Comparison of ENCODE assay signal across 9 mouse cellular contexts in genomic region chr1:135280646-135281045, GRCm38 (mm10). TPM values are rescaled to one million over a fixed set of nuclear protein-coding genes. Genes with fewer than 3 reads are reported as not detected.
DNase-seq lines count a peak whose midpoint lies in the region; ATAC-seq and TF ChIP-seq lines count a peak whose summit lies in the region.
"Had no signal": no experiment of that assay in that cellular context is flagged by ENCODE, and none has a peak within 500 bp of the region (broad histone marks: within the 10 kb centered on the region; RNA-seq: fewer than 3 reads in every experiment).

No protein-coding gene starts in this region.

- peaks cover 33% of the 10 kb centered on the region for H3K36me3 ChIP-seq in heart, postnatal 0 days (replicated peaks; ENCODE audit: control insufficient read depth, insufficient read depth, low read length)

- DNase-seq in retina, postnatal 1 day, result peak; percentile 56
- DNase-seq in retina, embryonic 14.5 days (ENCODE audit: low spot score), result no peak
- DNase-seq in cerebellum, postnatal 10 days, result peak; percentile 68 to 80
- DNase-seq in heart, postnatal 0 days (ENCODE audit: low spot score), result peak; percentile 85
- DNase-seq in left cerebral cortex, adult 11 months (ENCODE audit: low spot score), result peak; percentile 26
- DNase-seq in right cerebral cortex, adult 2 months (ENCODE audit: low spot score in 2 of 2), result peak; percentile 44 to 50
- DNase-seq in thymus, adult 18-20 months, result no peak

- peak; percentile 85 for ATAC-seq in heart, postnatal 0 days (ENCODE audit: insufficient read depth, low read depth)

- no peaks in the 10 kb centered on the region for H3K27me3 ChIP-seq in heart, postnatal 0 days (ENCODE audit: control insufficient read depth, insufficient read depth, low read length)
- H3K27me3 ChIP-seq: limb, embryonic 15.5 days; stomach, embryonic 15.5 days had no signal

- no peaks in the 10 kb centered on the region for H3K9me3 ChIP-seq in heart, postnatal 0 days (replicated peaks; ENCODE audit: control insufficient read depth, low read length)
- H3K9me3 ChIP-seq: limb, embryonic 15.5 days; stomach, embryonic 15.5 days had no signal

- H3K4me2 ChIP-seq in heart, postnatal 0 days (ENCODE audit: low read depth, low read length), result no peak overlapping the region
- H3K4me2 ChIP-seq: limb, embryonic 15.5 days had no signal

- H3K9ac ChIP-seq in heart, postnatal 0 days (replicated peaks; ENCODE audit: low read depth, low read length), result no peak overlapping the region
- H3K9ac ChIP-seq: limb, embryonic 15.5 days; stomach, embryonic 15.5 days had no signal

- no peak overlapping the region for H3K27ac ChIP-seq in heart, postnatal 0 days (ENCODE audit: low read depth)
- H3K27ac ChIP-seq: limb, embryonic 15.5 days; stomach, embryonic 15.5 days had no signal

- 35% methylated on average over 9 of the region's 9 CpGs for WGBS in heart, postnatal 0 days

- H3K4me3 ChIP-seq in heart, postnatal 0 days (ENCODE audit: low read depth, low read length), result no peak overlapping the region
- H3K4me3 ChIP-seq: limb, embryonic 15.5 days; stomach, embryonic 15.5 days had no signal

- TF ChIP-seq CTCF in heart, postnatal 0 days (IDR thresholded peaks at IDR 0.05; ENCODE audit: low read depth), result no peak

- no peak for TF ChIP-seq EP300 in heart, postnatal 0 days (IDR thresholded peaks at IDR 0.05; ENCODE audit: low read depth)

- peaks cover 12% of the 10 kb centered on the region; the same call in 1 of the 2 replicates for H3K4me1 ChIP-seq in heart, postnatal 0 days (ENCODE audit: control insufficient read depth, insufficient read depth)

RNA-seq across cellular contexts. Expression of gene Rnpep, which starts 3.2 kb away (rescaled TPM):
- total RNA-seq in heart, postnatal 0 days (2014; rRNA removed; ENCODE audit: low replicate concordance), result 41.2 and 45.2 TPM in 2 replicates
- 25.3 and 30.4 TPM in 2 replicates for polyA plus RNA-seq in heart, postnatal 0 days (2015; fragmentation: Nextera tagmentation; extraction: Ambion mirVana)

RNA-seq across cellular contexts. Expression of gene Elf3, which starts 22.3 kb away (rescaled TPM):
- total RNA-seq in heart, postnatal 0 days (2014; rRNA removed; ENCODE audit: low replicate concordance), result 0.99 TPM in 1 of 2 replicates, not detected in the other
- 0.48 and 0.57 TPM in 2 replicates for polyA plus RNA-seq in heart, postnatal 0 days (2015; fragmentation: Nextera tagmentation; extraction: Ambion mirVana)

RNA-seq across cellular contexts. Expression of gene Timm17a, which starts 32.9 kb away (rescaled TPM):
- total RNA-seq in heart, postnatal 0 days (2014; rRNA removed; ENCODE audit: low replicate concordance), result 142 and 230 TPM in 2 replicates
- 657 and 685 TPM in 2 replicates for polyA plus RNA-seq in heart, postnatal 0 days (2015; fragmentation: Nextera tagmentation; extraction: Ambion mirVana)

RNA-seq across cellular contexts. Expression of gene Lmod1, which starts 44.0 kb away (rescaled TPM):
- total RNA-seq in heart, postnatal 0 days (2014; rRNA removed; ENCODE audit: low replicate concordance), result 1.1 and 7.5 TPM in 2 replicates
- 1.3 TPM in 2 replicates for polyA plus RNA-seq in heart, postnatal 0 days (2015; fragmentation: Nextera tagmentation; extraction: Ambion mirVana)

Comparison
In these comparisons a context has a peak if more than half of its experiments do, and no peak if none do; other contexts are left out.
1. DNase-seq: peak in retina, postnatal 1 day (single experiment), cerebellum, postnatal 10 days (2 of 2), heart, postnatal 0 days (single experiment), left cerebral cortex, adult 11 months (single experiment) and right cerebral cortex, adult 2 months (2 of 2); none in retina, embryonic 14.5 days (single experiment) and thymus, adult 18-20 months (0 of 2).